Mouse (Mus musculus): ENCODE measurements at regions not wholly inside any gene's neighbourhood (a gene's known extent, or its start where the extent isn't known, plus 50 kb on each side); places are given as distances from the start of the nearest gene placed in this dataset.

DNA sequence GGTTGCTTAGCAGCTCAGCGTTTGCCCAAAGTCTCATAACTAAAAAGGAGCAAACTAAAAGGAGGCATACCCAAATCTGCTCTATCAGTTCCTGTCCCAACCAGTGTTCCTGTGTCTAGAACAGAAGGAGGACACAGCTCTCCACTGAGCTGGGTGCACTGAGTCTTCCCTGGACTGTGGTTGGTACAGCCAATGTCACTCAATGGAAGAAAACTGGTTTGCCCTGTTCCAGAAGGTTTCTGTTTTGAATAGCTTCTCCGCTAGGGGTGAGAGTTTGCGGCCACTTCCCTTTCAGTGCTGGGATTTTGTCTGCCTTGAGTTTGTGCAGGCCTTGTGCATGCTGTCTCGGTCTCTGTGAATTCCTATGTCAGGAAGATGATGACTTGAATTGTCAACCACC lies 194.6 kb upstream of the Map3k7 start:
- TF ChIP-seq CTCF (IDR thresholded peaks at IDR 0.05; ENCODE audit: low read depth) = peak; percentile 33; the same call in 1 of the 2 replicates
- TF ChIP-seq EP300 (optimal IDR thresholded peaks at IDR 0.05) = no peak
